Mouse (Mus musculus) C2C12 (cell line): ENCODE data around the gene Orc3.

ENCODE experiments used
- CEBPB ChIP-seq: IDR thresholded peaks from one replicate; pipeline ENCODE4 v1.6.1; 2011; ENCODE audit warnings: low read depth, mild to moderate bottlenecking, control low read depth, moderate library complexity
- CTCF ChIP-seq: IDR thresholded peaks from one replicate; pipeline ENCODE4 v1.5.1; 2011; ENCODE audit not compliant: control insufficient read depth, insufficient read depth, insufficient read length
- FOSL1 ChIP-seq: IDR thresholded peaks from one replicate; pipeline ENCODE4 v1.8.0; 2011; ENCODE audit warnings: mild to moderate bottlenecking, low read length; ENCODE audit not compliant: poor library complexity, insufficient read depth, severe bottlenecking
- MAX ChIP-seq: IDR thresholded peaks from one replicate; pipeline ENCODE4 v1.6.1; 2011; ENCODE audit warnings: mild to moderate bottlenecking, control low read depth
- MYOD1 ChIP-seq: IDR thresholded peaks from one replicate; pipeline ENCODE4 v1.6.1; 2011; ENCODE audit warnings: low read depth; ENCODE audit not compliant: control insufficient read depth, insufficient read length
- MYOG ChIP-seq: IDR thresholded peaks from one replicate; pipeline ENCODE4 v1.6.1; 2011; ENCODE audit not compliant: control insufficient read depth, insufficient read length; ENCODE audit errors: extremely low read depth
- USF1 ChIP-seq: IDR thresholded peaks from one replicate; pipeline ENCODE4 v1.6.1; 2011; ENCODE audit warnings: low read depth, mild to moderate bottlenecking, control low read depth, moderate library complexity

GRCm38 (mm10) chr4:34614630-34615094, at the start of gene Orc3, which contains the start of gene Rars2:
- no peak for TF ChIP-seq CTCF
- no peak for TF ChIP-seq MYOG
- no peak for TF ChIP-seq USF1
- TF ChIP-seq MAX, result peak; percentile 85
- no peak for TF ChIP-seq CEBPB
- no peak for TF ChIP-seq FOSL1
- no peak for TF ChIP-seq MYOD1
